Mouse (Mus musculus) lung, postnatal 0 days (tissue): ENCODE measurements around the gene Cplx2. TPM values are rescaled to one million over a fixed set of nuclear protein-coding genes. Genes with fewer than 3 reads are reported as not detected.

ENCODE experiments used
- ATAC-seq: fragments of 200-750 bp; cut with Nextera tagmentation; 2 replicates; pipeline ENCODE4 v1.8.0; 2017; ENCODE audit warnings: moderate library complexity
- DNase-seq: peaks from one replicate; pipeline ENCODE4 v3.0.0-alpha.2; 2016; ENCODE audit warnings: low spot score
- H3K27ac ChIP-seq: fragments of 300-500 bp; sonication (generic); 2 replicates; pipeline ENCODE4 v1.5.1; 2014; ENCODE audit warnings: antibody characterized with exemption, mild to moderate bottlenecking, low read length, mixed read lengths
- H3K27me3 ChIP-seq: fragments of 300-500 bp; sonication (generic); replicated peaks from 2 replicates; pipeline ENCODE4 v1.6.1; 2014; ENCODE audit warnings: low read length, mixed read lengths; ENCODE audit not compliant: insufficient read depth
- H3K36me3 ChIP-seq: fragments of 300-500 bp; sonication (generic); 2 replicates; pipeline ENCODE4 v1.6.1; 2014; ENCODE audit warnings: low read length, mixed read lengths; ENCODE audit not compliant: insufficient read depth
- H3K4me1 ChIP-seq: fragments of 300-500 bp; sonication (generic); 2 replicates; pipeline ENCODE4 v1.6.1; 2014; ENCODE audit warnings: antibody characterized with exemption, low read depth, low read length, mixed read lengths; ENCODE audit not compliant: insufficient read depth
- H3K4me2 ChIP-seq: fragments of 300-500 bp; sonication (generic); replicated peaks from 2 replicates; pipeline ENCODE4 v1.6.1; 2014; ENCODE audit warnings: low read depth, mild to moderate bottlenecking, low read length, moderate library complexity, mixed read lengths
- H3K4me3 ChIP-seq: fragments of 300-500 bp; sonication (generic); 2 replicates; pipeline ENCODE4 v1.5.1; 2014; ENCODE audit warnings: low read depth, low read length
- H3K9ac ChIP-seq: fragments of 300-500 bp; sonication (generic); replicated peaks from 2 replicates; pipeline ENCODE4 v1.6.1; 2014; ENCODE audit warnings: low read depth, mild to moderate bottlenecking
- H3K9me3 ChIP-seq: fragments of 300-500 bp; sonication (generic); 2 replicates; pipeline ENCODE4 v1.6.1; 2016; ENCODE audit warnings: low read length, mixed read lengths
- CTCF ChIP-seq: IDR thresholded peaks from 2 replicates; pipeline ENCODE4 v1.5.1; 2016; ENCODE audit warnings: antibody characterized with exemption, mild to moderate bottlenecking
- EP300 ChIP-seq: IDR thresholded peaks from 2 replicates; pipeline ENCODE4 v1.6.1; 2016; ENCODE audit warnings: antibody characterized with exemption, mild to moderate bottlenecking, control low read depth
- WGBS: fragments of 180-500 bp; shearing (Covaris S2); extraction: QIAGEN DNeasy Blood & Tissue Kit; methylation state at CpG from one replicate; pipeline ENCODE4 v1.1.7; 2014; 5-methylcytosine and 5-hydroxymethylcytosine counted together
- polyA plus RNA-seq: library from polyadenylated mRNA; unstranded; fragments of >200 nt; fragmentation: Nextera tagmentation; extraction: Ambion mirVana; gene quantifications from 2 replicates; pipeline ENCODE4 v1.2.1, GENCODE M21; 2015

The Cplx2 gene
- 3.0 and 3.1 TPM in 2 replicates for polyA plus RNA-seq

DNA sequence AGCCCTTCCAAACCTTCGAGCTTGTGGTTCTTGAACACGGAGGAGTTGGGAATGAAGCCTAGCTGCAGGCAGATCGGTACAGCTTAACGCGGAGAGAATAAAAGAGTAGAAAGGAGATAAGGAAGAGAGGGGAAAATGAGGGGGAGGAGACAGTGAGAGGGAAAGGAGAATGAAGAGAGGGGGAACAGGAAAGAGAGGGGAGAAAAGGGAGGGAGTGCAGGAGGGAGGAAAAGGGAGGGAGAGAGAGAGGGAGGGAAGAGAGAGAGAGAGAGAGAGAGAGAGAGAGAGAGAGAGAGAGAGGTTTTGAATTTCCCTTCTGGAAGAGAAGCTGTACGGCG lies at the start of gene Cplx2:
TSS of gene Cplx2 (plus strand) at position 301 of the 338 bp plus-strand sequence.
- no peaks in the 10 kb centered on the region for H3K9me3 ChIP-seq
- peak within 1 kb of the TSS; percentile 38 for H3K4me2 ChIP-seq
- DNase-seq (no peak), ATAC-seq (no peak)
- H3K4me1 ChIP-seq: 0 out of 2 replicates have a peak, but pooled peaks cover 3% of the 10 kb centered on the region
- no peaks in the 10 kb centered on the region for H3K36me3 ChIP-seq
- TF ChIP-seq EP300 (no peak), CTCF (no peak)
- no peak within 1 kb of the TSS for H3K4me3 ChIP-seq
- WGBS: 3% methylated on average over 7 of the region's 7 CpGs
- H3K27ac ChIP-seq: no peak within 1 kb of the TSS
- peaks cover 9% of the 10 kb centered on the region for H3K27me3 ChIP-seq
- H3K9ac ChIP-seq: no peak within 1 kb of the TSS

DNA sequence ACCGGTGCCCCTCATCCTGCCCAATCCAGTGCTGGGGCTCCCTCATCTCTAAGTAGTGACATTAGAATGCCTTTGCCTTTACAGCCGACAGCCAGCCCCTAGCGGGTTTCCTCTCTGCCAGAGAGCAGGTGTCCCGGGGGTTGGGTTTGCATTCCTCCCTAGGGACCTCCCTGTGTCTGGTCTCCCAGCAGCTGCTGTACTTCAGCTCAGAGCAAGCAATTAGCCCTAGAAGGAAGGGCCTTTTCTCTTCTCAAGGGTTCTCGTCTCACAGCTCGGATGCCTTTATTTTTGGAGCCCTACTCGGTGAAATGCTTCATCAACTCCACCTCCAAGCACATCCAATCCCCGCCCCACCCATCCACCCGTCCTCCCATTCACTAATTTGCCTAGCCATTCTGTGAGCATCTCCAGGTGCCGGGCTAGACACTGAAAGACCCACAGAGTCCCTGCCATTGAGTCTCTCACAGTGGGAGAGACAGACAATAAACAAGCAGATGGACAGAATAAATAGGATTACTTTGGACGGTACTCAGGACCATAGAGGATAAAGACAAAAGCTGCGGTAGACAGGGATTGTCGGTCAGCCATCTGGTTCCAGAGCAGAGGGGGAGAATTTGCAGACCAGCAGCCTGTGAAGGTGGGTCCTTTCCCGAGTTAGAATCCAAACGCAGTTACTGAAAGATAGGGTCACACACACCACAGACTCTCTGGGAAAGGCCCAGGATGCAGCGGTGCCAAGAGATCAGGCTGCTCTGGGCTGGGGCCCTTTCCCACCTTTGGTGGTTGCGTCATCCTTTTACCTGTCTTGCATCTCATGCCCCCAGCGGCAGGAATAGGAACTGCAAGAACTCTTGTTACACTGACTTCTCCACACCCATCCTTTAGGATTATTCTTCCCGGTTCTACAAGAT lies 48.5 kb upstream of the Cplx2 start:
- H3K27ac ChIP-seq: no peak overlapping the region
- H3K4me2 ChIP-seq: no peak overlapping the region
- TF ChIP-seq EP300: no peak
- TF ChIP-seq CTCF: peak; percentile 78
- no peaks in the 10 kb centered on the region for H3K9me3 ChIP-seq
- ATAC-seq (no peak), DNase-seq (peak; percentile 76)
- 42% methylated on average over 19 of the region's 19 CpGs for WGBS
- no peak overlapping the region for H3K4me3 ChIP-seq
- no peaks in the 10 kb centered on the region for H3K27me3 ChIP-seq
- H3K9ac ChIP-seq: no peak overlapping the region
- no peaks in the 10 kb centered on the region for H3K4me1 ChIP-seq
- H3K36me3 ChIP-seq: no peaks in the 10 kb centered on the region

DNA sequence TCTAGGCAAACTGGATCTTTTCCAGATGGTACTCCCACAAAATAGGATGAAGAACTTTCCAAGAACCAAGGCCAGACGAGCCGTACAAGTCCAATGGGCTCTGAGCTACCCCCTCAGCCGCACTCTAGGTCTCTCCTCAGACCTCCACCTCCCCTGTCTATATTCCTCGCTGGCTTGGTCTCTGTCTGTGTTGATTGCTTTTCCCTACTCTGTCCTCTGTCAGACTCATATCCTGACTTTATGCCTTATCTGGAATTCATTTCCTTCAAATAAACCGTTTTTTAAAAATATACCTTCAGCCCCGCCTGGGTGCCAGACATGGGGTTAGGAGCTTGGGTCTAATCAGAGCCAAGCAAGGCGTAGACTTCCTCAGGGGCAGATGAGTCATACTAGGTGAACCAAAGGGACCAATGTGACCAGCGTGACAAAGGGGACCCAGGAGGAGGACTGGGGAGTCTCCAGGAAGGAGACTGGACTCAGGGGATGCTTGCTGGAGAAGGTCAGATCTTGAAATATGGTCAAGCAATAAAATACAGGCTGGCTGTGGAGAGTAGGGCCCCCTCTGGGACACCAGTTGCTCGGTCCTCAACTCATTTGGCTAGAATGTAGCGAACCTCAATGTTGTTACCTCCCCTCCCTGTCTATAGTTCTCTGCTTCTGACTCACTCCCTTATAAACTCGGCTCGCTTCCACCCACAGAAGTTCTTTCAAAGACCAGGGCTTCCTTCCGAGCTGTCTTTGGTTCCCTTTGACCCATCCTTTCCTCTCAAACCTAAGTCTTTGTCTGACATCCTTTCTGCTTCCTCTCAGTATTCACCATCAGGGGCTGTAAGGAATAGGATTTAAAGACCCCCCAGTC lies 47.6 kb upstream of the Cplx2 start:
- TF ChIP-seq EP300 (no peak), CTCF (no peak)
- Histone ChIP-seq H3K4me3 (no peak overlapping the region), H3K4me2 (no peak overlapping the region), H3K4me1 (no peaks in the 10 kb centered on the region), H3K9ac (no peak overlapping the region), H3K27me3 (no peaks in the 10 kb centered on the region), H3K9me3 (no peaks in the 10 kb centered on the region), H3K36me3 (no peaks in the 10 kb centered on the region), H3K27ac (no peak overlapping the region)
- 70% methylated on average over 13 of the region's 13 CpGs for WGBS
- DNase-seq (no peak), ATAC-seq (0 out of 2 replicates have a peak, but pooled peaks have one; percentile 12)

DNA sequence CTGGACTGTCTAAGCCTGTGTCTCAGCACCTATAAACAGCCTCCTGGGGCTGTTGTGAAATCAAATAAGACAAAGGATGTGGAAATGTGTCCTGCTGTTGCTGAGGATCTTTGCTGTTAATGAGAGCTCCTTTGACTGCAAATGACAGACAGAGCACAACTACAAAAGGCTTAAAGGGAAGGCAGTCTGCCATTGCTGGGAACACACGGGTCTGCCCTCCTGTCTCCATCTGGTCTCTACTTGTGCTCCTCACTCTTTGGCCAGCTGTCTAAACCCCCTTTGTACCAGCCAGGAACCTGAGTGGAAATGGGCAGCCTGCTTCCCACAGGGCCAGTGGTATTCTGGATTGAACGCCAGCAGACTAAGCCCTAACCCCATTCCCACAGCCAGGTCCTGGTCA lies 47.0 kb upstream of the Cplx2 start:
- whole genome bisulfite sequencing: 74% methylated on average over 2 of the region's 2 CpGs
- no peak overlapping the region for H3K9ac ChIP-seq

GRCm38 (mm10) chr13:54325814-54326213 lies 45.3 kb upstream of the Cplx2 start:
- Histone ChIP-seq H3K4me2 (no peak overlapping the region), H3K27me3 (no peaks in the 10 kb centered on the region), H3K36me3 (no peaks in the 10 kb centered on the region), H3K9me3 (no peaks in the 10 kb centered on the region), H3K4me3 (no peak overlapping the region), H3K9ac (no peak overlapping the region), H3K4me1 (no peaks in the 10 kb centered on the region), H3K27ac (no peak overlapping the region)
- ATAC-seq (no peak), DNase-seq (no peak)
- whole genome bisulfite sequencing: 59% methylated on average over 7 of the region's 7 CpGs
- TF ChIP-seq EP300 (no peak), CTCF (no peak)

More for the DNA sequence above, 47.0 kb upstream of the Cplx2 start:
- DNase-seq: no peak
- Histone ChIP-seq H3K4me2 (no peak overlapping the region), H3K4me1 (no peaks in the 10 kb centered on the region), H3K4me3 (no peak overlapping the region), H3K36me3 (no peaks in the 10 kb centered on the region), H3K9me3 (no peaks in the 10 kb centered on the region), H3K27me3 (no peaks in the 10 kb centered on the region), H3K27ac (no peak overlapping the region)
- ATAC-seq: no peak
- TF ChIP-seq EP300: no peak
- no peak for TF ChIP-seq CTCF
